Mouse (Mus musculus) heart, postnatal 0 days (tissue): ENCODE results near the gene Psmd8.

Experiments
- CTCF ChIP-seq: IDR thresholded peaks from 2 replicates; pipeline ENCODE4 v1.5.1; 2016; ENCODE audit warnings: antibody characterized with exemption, control low read depth, low read depth
- EP300 ChIP-seq: IDR thresholded peaks from 2 replicates; pipeline ENCODE4 v1.6.1; 2016; ENCODE audit warnings: antibody characterized with exemption, low read depth

DNA sequence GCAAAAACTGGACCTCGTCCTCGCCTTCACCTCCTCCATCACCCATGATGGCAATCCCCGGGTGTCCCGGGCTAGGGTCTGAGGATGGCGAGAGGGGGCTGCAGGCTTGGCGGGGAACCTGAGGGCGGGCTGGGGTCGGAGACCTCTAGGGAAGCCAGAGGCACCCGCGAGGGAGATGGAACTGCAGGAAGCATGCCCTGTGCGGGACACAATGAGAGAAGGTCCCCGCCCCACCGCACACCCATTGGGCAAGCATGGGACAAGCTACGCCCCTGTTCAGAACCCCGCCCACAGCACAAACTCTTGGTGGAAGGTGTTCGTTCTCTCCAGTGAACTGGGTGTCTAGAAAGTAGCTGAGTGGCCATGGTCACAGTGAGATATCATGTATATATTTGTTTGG, 55.5 kb downstream of the Psmd8 start, which contains the start of gene Ryr1:
- TF ChIP-seq CTCF, result no peak
- TF ChIP-seq EP300, result no peak
